Mouse (Mus musculus) stomach, postnatal 0 days (tissue): Measurements from ENCODE around the gene Vat1.

Source experiments
- CTCF ChIP-seq: IDR thresholded peaks from 2 replicates; pipeline ENCODE4 v1.5.1; 2016; ENCODE audit warnings: antibody characterized with exemption, low read depth, mild to moderate bottlenecking, moderate library complexity
- EP300 ChIP-seq: optimal IDR thresholded peaks from 2 replicates; pipeline ENCODE3; 2016; ENCODE audit warnings: antibody characterized with exemption

GRCm38 (mm10) chr11:101486126-101486525, 20.1 kb upstream of the Vat1 start:
- no peak for TF ChIP-seq CTCF
- no peak for TF ChIP-seq EP300
